Mouse (Mus musculus): ENCODE data around the gene Cdx2.

Gene Cdx2

GRCm38 (mm10) chr5:147293127-147293910, 13.8 kb downstream of the Cdx2 start:
- peak; percentile 19 for DNase-seq (ENCODE audit: low read depth, low spot score)

DNA sequence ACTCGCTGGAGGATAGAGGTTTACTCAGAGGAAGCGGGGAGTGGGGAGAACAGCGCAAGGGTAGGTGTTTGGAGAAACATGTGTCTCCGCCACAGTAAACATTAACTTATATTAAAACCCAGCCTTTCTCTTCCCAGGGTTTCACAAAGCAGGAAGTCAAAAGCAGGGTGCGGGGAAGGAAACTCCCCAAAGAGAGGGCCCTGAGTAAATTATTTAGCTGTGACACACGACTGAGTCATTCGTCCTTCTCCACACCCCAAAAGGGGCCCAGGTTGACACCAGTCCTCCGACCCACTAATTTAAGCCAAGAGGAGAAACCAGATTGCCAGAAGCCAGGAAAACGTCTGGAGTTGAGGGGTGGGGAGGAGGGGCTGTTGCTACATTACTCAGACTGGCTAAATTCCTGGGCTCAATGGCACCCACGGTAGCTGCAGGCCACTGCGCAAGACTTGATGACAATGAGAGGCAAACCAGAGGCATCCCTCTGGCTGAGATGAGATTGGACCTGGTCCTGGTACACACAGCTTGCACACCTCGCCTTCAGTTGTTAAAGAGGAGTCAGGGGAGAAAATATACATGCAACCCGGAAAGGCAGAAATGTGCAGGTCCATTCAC, 14.5 kb downstream of the Cdx2 start:
- DNase-seq (ENCODE audit: low read depth, low spot score), result no peak

- no peak for DNase-seq (ENCODE audit: low read depth, low spot score)
Observed at GRCm38 (mm10) chr5:147291764-147292505, 15.1 kb downstream of the Cdx2 start.

- DNase-seq (ENCODE audit: low read depth, low spot score), result no peak
Observed at GRCm38 (mm10) chr5:147284365-147284764, 22.7 kb downstream of the Cdx2 start.

- no peak for DNase-seq (ENCODE audit: low read depth, low spot score)
Observed at GRCm38 (mm10) chr5:147277547-147277925, 29.5 kb downstream of the Cdx2 start.

DNA sequence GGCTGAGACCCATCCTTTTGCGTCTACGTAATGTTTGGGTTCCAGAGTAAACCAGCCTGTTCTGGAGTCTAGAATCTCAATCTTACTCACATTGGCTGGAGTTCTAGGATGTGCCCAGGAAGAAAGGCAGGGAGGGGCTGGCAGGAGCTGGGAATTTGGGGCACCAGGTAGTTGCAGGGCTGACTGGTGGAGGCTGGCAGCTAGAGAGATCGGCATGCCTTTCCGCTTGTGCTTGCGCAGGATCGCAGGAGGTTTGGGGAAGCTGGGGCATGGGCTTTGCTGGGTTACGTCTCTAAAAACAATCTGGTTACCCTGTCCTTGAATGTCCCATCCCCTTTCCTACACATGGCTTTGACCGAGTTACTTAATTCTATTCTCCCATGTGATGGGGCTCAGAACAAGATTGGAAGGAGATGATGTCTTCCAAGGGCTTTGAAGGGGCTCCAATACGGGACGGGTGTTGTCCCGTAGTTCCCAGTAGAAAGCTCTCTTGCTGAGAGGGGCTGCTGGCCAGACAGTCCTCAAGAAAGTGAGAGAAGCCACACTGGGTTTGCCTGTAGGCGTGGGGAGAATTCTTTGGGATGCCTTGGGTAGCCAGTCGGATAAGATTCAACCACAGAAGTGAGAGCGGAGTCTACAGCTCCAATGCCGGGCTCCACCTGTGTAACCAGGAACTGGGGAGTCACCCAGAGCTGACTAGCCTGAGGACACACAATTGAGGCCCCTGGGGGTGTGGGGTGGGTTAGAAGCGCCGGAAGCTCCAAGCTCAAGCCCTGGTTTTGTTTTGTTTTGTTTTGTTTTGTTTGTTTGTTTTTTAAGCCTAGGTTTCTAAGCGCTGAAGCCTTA, 30.1 kb downstream of the Cdx2 start:
- DNase-seq (ENCODE audit: low read depth, low spot score), result no peak

DNA sequence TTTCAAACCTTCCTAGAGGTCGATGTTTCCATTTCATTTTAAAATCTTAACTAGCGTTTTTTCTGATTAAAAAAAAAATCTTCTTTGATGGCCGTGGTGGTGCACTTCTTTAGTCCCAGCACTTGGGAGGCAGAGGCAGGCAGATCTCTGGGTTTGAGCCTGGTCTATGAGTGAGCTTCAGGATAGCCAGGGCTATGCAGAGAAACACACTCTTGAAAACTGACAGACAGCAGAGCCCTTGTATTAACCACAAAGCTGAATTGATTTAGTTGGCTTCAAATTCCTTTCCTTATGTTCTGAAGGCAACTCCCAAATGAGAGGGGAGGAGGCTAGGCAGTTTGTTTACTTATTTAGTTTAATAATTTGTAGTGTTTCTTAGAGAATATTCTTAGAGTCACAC, 31.3 kb downstream of the Cdx2 start:
- no peak for DNase-seq (ENCODE audit: low read depth, low spot score)

DNA sequence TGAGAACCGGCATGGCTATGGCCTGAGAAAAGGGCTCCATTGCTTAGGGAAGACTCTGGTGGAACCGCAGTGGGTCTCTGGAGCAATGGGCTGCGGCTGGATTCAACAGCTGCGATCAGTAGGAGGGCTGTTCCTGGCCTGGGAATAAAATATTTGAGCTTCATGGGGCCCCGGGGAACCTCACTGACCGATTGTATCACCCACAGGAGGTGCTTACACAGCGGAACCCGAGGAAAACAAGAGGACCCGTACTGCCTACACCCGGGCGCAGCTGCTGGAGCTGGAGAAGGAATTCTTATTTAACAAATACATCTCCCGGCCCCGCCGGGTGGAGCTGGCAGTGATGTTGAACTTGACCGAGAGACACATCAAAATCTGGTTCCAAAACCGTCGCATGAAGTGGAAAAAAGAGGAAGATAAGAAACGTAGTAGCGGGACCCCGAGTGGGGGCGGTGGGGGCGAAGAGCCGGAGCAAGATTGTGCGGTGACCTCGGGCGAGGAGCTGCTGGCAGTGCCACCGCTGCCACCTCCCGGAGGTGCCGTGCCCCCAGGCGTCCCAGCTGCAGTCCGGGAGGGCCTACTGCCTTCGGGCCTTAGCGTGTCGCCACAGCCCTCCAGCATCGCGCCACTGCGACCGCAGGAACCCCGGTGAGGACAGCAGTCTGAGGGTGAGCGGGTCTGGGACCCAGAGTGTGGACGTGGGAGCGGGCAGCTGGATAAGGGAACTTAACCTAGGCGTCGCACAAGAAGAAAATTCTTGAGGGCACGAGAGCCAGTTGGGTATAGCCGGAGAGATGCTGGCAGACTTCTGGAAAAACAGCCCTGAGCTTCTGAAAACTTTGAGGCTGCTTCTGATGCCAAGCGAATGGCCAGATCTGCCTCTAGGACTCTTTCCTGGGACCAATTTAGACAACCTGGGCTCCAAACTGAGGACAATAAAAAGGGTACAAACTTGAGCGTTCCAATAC, 32.6 kb downstream of the Cdx2 start:
- DNase-seq (ENCODE audit: low read depth, low spot score), result no peak

DNA sequence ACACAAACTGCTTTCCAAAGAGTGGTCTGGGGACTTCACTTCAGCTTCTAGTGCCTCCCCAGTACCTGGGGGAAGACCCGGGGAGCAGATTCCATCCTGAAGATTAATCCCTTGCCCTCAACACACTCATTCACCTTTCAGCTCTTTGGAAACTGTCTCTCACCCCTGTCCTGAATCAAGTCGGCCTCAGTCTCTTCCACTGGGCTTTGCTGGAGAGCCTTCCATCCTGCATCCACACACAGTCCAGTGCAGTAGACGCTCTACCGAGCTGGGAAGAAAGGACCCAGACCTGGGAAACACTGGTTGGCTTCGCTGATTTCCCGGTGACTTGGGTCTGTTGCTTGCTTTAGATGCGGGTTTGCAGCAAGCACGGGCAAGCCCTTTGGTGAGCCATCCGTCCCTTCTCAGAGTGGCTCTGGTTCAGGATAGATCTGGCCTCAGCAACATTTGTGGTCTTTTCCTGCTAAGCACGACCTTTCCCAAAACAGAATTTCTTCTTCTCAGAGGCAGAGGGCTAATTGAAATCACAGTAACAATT, 34.2 kb downstream of the Cdx2 start:
- DNase-seq (ENCODE audit: low read depth, low spot score), result no peak

DNA sequence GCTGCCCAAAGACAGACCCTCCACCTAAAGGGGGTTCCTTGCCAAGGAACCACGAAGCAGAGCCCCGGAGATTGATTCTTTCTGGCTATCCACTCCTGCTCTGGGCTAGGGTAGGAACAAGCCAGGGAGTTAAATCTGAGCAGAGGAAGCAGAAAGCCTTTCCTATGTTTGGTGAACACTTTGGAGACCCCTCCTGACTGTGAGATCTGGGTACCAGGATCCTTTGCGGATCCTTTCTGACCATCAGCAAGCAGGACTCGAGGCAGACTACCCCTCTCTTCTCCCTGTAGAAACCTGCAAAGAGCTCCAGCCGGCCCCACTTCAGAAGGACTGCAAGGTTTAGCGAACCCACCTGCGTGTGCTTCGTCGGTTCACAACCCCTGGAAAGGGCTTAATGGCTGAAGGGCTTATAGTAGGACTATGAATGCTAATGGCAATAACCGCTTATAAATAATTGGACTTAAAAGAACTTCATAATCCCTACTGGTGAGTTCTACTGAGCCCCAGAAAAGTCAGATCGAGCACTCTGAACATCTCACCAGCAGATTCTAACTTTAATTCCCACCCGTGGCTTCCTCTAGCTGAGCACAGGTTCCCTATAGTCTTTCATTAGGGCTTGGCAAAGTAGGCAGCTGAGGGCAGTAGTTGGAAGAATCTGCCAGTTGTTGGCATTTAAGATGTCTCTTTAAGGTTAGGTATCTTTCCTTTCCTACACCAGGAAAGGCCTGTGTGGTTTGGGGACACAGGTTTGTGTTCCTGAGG, 34.8 kb downstream of the Cdx2 start:
- no peak for DNase-seq (ENCODE audit: low read depth, low spot score)

GRCm38 (mm10) chr5:147270673-147271655, 36.1 kb downstream of the Cdx2 start:
- DNase-seq (ENCODE audit: low read depth, low spot score), result no peak

- no peak for DNase-seq (ENCODE audit: low read depth, low spot score)
Observed at GRCm38 (mm10) chr5:147269926-147270672, 37.0 kb downstream of the Cdx2 start, which contains the start of gene Pdx1. TSS of gene Pdx1 (plus strand) at chr5:147269959.

DNA sequence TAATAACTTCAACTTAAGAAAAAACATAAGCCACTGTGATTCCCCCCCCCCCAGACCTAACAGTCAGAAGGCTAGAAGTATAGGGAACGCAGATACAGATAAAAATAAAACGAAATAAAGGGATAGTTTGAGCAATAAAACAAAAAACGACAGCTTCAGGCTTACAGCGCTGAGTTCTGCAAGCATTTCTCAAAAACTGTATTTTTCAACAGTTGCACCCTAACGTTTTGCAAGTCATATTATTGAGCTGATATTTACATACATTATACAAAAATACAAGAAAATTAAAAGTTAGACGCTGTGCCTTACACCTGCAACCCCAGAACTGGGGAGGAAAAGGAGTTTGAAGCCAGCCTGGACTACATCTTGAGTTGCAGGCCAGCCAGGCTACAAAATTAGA, 37.7 kb downstream of the Cdx2 start:
- no peak for DNase-seq (ENCODE audit: low read depth, low spot score)

GRCm38 (mm10) chr5:147268728-147269127, 38.3 kb downstream of the Cdx2 start:
- no peak for DNase-seq (ENCODE audit: low read depth, low spot score)

- no peak for DNase-seq (ENCODE audit: low read depth, low spot score)
Observed at GRCm38 (mm10) chr5:147267434-147267833, 39.6 kb downstream of the Cdx2 start.

DNA sequence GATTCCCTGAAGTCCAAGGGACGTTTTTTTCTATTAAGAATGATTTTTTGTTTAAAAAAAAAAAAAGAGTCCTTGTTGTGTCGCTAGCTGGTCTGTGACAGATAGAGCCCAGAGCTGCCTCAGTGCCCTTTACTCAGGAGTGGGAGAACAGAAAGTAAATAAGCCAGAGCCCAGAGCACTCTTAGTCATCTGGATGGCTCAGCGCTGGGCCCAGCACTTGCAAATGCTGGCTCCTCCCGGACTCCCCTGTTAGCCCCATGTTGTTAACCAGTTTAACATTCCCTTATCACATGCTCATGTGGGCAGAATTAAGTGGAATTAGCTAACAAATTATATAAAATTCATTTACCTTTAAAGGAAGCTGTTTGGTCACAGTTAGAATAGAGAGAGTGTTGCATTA, 43.1 kb downstream of the Cdx2 start:
- DNase-seq (ENCODE audit: low read depth, low spot score), result no peak

DNA sequence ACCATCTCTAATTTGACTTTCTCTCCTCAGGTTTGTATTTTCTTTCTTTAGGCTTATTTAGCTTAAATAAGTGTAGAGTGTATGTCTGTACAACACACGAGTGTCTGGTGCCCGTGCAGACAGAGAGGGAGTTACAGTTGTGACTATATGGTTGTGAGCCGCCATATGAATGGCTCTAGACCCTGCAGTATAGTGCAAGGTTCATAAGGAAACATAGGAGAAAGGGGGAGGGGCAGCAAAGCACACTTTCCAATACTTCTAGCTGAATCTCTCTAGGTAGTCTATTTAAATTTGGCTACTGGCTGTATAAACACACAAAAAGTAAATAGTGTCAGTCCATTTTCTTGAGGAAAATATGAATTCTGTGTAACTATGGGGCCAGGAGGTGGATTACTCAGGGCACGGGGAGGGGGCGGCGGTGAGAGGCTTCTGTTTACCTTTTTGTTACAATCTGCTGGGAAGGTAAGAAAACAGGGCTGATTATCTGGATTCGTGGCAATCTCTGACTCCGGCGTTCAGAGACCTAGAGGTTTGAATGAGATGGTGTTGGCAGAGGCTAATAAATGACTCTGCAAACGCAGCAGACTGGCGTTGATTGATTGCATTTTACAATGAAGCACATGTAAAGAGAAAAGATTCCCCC, 45.0 kb downstream of the Cdx2 start:
- DNase-seq (ENCODE audit: low read depth, low spot score), result no peak
